Mouse (Mus musculus): ENCODE data around the gene Dip2b.

GRCm38 (mm10) chr15:100241780-100242179 is 203.3 kb downstream of the Dip2b start:
- TF ChIP-seq POLR2A (IDR thresholded peaks at IDR 0.05; ENCODE audit: insufficient read depth, low read depth, low read length) = no peak
- TF ChIP-seq CTCF (IDR thresholded peaks at IDR 0.05; ENCODE audit: insufficient read depth, low read depth, low read length) = no peak

Measured in olfactory bulb, adult 2 months (tissue).